Mouse (Mus musculus) heart, embryonic 13.5 days (tissue): ENCODE results near the gene Zfp113. TPM values are rescaled to one million over a fixed set of nuclear protein-coding genes. Genes with fewer than 3 reads are reported as not detected.
"Not testable (repeated sequence)": the region's sequence is repeated elsewhere in the genome, so short reads cannot be mapped to it uniquely, and the experiment has no call there.

ENCODE experiments used
- ATAC-seq: fragments of 200-750 bp; cut with Nextera tagmentation; 2 replicates; pipeline ENCODE4 v1.8.0; 2017; ENCODE audit warnings: moderate TSS enrichment; ENCODE audit not compliant: insufficient number of reproducible peaks, low FRiP score, low TSS enrichment; ENCODE audit errors: extremely low read depth
- H3K27ac ChIP-seq: fragments of 300-500 bp; sonication (generic); replicated peaks from 2 replicates; pipeline ENCODE4 v1.5.1; 2015; ENCODE audit warnings: moderate library complexity, mild to moderate bottlenecking, inconsistent platforms
- H3K27me3 ChIP-seq: fragments of 300-500 bp; sonication (generic); replicated peaks from 2 replicates; pipeline ENCODE4 v1.6.1; 2015; ENCODE audit warnings: mild to moderate bottlenecking, inconsistent platforms
- H3K36me3 ChIP-seq: fragments of 300-500 bp; sonication (generic); 2 replicates; pipeline ENCODE4 v1.6.1; 2015; ENCODE audit warnings: mild to moderate bottlenecking, inconsistent platforms
- H3K4me1 ChIP-seq: fragments of 300-500 bp; sonication (generic); 2 replicates; pipeline ENCODE4 v1.6.1; 2015; ENCODE audit warnings: inconsistent platforms
- H3K4me2 ChIP-seq: fragments of 300-500 bp; sonication (generic); 2 replicates; pipeline ENCODE4 v1.6.1; 2015; ENCODE audit warnings: inconsistent platforms, mild to moderate bottlenecking, moderate library complexity
- H3K4me3 ChIP-seq: fragments of 300-500 bp; sonication (generic); 2 replicates; pipeline ENCODE4 v1.5.1; 2015; ENCODE audit warnings: moderate library complexity, mild to moderate bottlenecking, inconsistent platforms
- H3K9ac ChIP-seq: fragments of 300-500 bp; sonication (generic); 2 replicates; pipeline ENCODE4 v1.6.1; 2015; ENCODE audit warnings: inconsistent platforms, mild to moderate bottlenecking, moderate library complexity
- H3K9me3 ChIP-seq: fragments of 300-500 bp; sonication (generic); 2 replicates; pipeline ENCODE4 v1.6.1; 2016; ENCODE audit warnings: inconsistent platforms
- WGBS: fragments of 180-500 bp; shearing (Covaris S2); methylation state at CpG from one replicate; pipeline ENCODE4 v1.1.7; 2015; ENCODE audit warnings: mixed read lengths; 5-methylcytosine and 5-hydroxymethylcytosine counted together
- polyA plus RNA-seq: library from polyadenylated mRNA; unstranded; fragments of >200 nt; fragmentation: Nextera tagmentation; extraction: Ambion mirVana; gene quantifications from 2 replicates; pipeline ENCODE4 v1.2.1, GENCODE M21; 2015

The Zfp113 gene
- polyA plus RNA-seq, 1 experiment from 2014 or later: 11.5 TPM

DNA sequence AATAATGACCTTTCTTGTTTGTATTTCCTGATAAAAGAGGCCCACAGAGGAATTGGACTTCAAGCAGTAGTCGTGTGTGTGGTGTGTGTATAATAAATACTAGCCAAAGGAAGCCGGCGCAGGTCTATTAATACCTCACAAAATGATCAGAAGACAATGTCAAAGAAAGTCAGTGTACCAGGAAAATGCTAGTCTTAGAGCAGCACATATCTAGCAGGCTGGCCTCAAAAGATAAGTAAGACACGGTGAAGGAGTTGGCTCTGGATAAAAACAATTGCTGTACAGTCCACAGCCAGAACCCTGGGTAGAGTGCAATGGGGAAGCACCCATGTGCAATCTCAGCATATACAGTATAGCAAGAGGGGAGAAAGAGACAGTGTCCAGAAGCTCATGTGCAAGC is 18.3 kb downstream of the Zfp113 start:
- H3K4me2 ChIP-seq: no peak overlapping the region
- 54% methylated on average over 4 of the region's 4 CpGs for WGBS
- H3K9ac ChIP-seq: no peak overlapping the region
- H3K27me3 ChIP-seq: no peaks in the 10 kb centered on the region
- H3K36me3 ChIP-seq: peaks cover 43% of the 10 kb centered on the region
- no peaks in the 10 kb centered on the region for H3K9me3 ChIP-seq
- H3K27ac ChIP-seq: no peak overlapping the region
- ATAC-seq: no peak
- H3K4me3 ChIP-seq: no peak overlapping the region
- peaks cover 10% of the 10 kb centered on the region for H3K4me1 ChIP-seq

DNA sequence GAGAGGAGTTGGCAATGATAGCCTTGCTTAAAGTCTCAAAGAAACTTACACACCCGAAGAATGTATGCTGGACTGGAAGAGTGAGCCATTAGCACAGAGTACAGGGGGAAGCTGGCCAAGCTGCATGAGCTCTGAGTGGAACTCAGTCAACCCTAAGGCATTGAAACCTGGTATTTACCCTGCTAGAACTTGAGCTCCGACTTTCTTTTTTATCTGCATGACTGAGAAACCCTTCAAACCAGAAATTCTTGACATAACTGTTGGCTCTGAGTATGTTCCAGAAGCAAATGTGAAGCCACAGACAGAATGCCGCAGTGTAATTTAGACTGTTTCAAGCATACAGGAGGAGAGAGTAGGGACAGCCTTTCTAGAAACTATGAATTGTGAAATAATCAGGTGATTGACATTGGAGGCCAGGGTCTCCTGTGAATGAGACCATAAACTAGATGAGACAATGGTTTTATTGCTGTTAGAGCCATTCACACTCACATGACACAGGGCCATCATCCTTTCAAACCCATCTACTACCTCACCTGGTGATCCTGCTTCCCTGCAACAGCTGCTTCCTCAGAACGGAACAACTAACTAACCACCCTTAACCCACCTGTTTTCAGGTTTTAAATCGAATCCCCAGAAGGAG is 23.0 kb downstream of the Zfp113 start:
- Histone ChIP-seq H3K4me1 (peaks cover 10% of the 10 kb centered on the region), H3K36me3 (peaks cover 81% of the 10 kb centered on the region), H3K4me3 (no peak overlapping the region), H3K27me3 (no peaks in the 10 kb centered on the region), H3K27ac (no peak overlapping the region), H3K4me2 (no peak overlapping the region), H3K9me3 (no peaks in the 10 kb centered on the region), H3K9ac (no peak overlapping the region)
- no peak for ATAC-seq
- 81% methylated on average over 5 of the region's 5 CpGs for WGBS

DNA sequence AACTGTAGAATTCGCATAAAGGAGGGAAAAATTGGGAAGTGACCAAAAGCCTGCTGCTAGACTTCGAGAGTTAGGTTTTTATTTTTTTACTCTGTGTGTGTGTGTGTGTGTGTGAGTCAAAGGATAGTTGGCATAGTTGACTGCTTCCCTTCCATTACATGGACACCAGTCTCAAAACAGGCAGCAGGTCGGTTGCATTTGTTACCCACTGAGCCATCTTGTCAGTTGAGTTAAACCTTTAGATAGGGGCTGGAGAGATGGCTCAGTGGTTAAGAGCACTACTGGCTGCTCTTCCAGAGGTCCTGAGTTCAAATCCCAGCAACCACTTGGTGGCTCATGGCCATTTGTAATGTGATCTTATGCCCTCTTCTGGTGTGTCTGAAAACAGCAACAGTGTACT is 37.5 kb downstream of the Zfp113 start:
- H3K27ac ChIP-seq: peak overlapping the region; percentile 96

GRCm38 (mm10) chr5:138117199-138118015 is 38.1 kb downstream of the Zfp113 start:
- peak overlapping the region; percentile 82 for H3K4me3 ChIP-seq
- H3K9ac ChIP-seq: peak overlapping the region; percentile 92
- H3K4me1 ChIP-seq: peaks cover 21% of the 10 kb centered on the region
- no peaks in the 10 kb centered on the region for H3K27me3 ChIP-seq
- H3K36me3 ChIP-seq: peaks cover 31% of the 10 kb centered on the region
- no peaks in the 10 kb centered on the region for H3K9me3 ChIP-seq
- peak overlapping the region; percentile 96 for H3K27ac ChIP-seq
- H3K4me2 ChIP-seq: peak overlapping the region; percentile 74
- WGBS: 7% methylated on average over 16 of the region's 16 CpGs
- no peak for ATAC-seq

More for the DNA sequence above, 37.5 kb downstream of the Zfp113 start:
- Histone ChIP-seq H3K4me1 (peaks cover 21% of the 10 kb centered on the region), H3K4me3 (peak overlapping the region; percentile 82), H3K4me2 (peak overlapping the region; percentile 74), H3K27me3 (no peaks in the 10 kb centered on the region), H3K36me3 (peaks cover 37% of the 10 kb centered on the region), H3K9ac (peak overlapping the region; percentile 92), H3K9me3 (no peaks in the 10 kb centered on the region)
- ATAC-seq: no peak
- 69% methylated on average over 3 of the region's 3 CpGs for whole genome bisulfite sequencing

GRCm38 (mm10) chr5:138116255-138117198 is 39.0 kb downstream of the Zfp113 start, which contains the start of gene Zscan21:
Gene Zscan21, plus strand, starts transcription at chr5:138116903.
- Histone ChIP-seq H3K9me3 (no peaks in the 10 kb centered on the region), H3K27ac (peak within 1 kb of the TSS; percentile 96), H3K4me2 (peak within 1 kb of the TSS; percentile 74), H3K27me3 (no peaks in the 10 kb centered on the region), H3K9ac (peak within 1 kb of the TSS; percentile 92), H3K4me1 (peaks cover 21% of the 10 kb centered on the region), H3K4me3 (peak within 1 kb of the TSS; percentile 82), H3K36me3 (peaks cover 25% of the 10 kb centered on the region)
- WGBS: 8% methylated on average over 38 of the region's 38 CpGs
- ATAC-seq: peak; percentile 95

DNA sequence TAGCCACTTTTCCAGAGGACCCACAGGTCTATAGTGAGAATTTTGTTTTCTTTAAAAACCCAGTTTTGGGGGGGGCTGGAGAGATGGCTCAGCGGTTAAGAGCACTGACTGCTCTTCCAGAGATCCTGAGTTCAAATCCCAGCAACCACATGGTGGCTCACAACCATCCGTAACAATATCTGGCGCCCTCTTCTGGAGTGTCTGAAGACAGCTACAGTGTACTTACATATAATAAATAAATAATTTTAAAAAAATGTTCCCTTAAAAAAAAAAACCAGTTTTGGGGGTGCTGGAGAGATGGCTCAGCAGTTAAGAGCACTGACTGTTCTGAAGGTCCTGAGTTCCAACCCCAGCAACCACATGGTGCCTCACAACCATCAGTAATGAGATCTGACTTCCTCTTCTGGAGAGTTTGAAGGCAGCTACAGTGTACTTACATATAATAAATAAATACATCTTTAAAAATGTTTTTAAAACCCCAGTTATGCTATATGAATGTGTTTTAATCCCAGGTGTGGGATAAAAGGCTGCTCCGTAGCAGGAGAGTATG is 45.6 kb downstream of the Zfp113 start:
- not testable (repeated sequence) for H3K4me1 ChIP-seq, H3K4me3 ChIP-seq, H3K27ac ChIP-seq, H3K4me2 ChIP-seq, ATAC-seq, H3K9me3 ChIP-seq, H3K36me3 ChIP-seq, H3K27me3 ChIP-seq, H3K9ac ChIP-seq
- WGBS: 57% methylated on average over 4 of the region's 4 CpGs

- Histone ChIP-seq H3K4me3 (no peak overlapping the region), H3K36me3 (peaks cover 37% of the 10 kb centered on the region), H3K27me3 (no peaks in the 10 kb centered on the region), H3K4me2 (no peak overlapping the region), H3K9ac (no peak overlapping the region), H3K27ac (no peak overlapping the region), H3K9me3 (no peaks in the 10 kb centered on the region), H3K4me1 (no peaks in the 10 kb centered on the region)
- 69% methylated on average over 3 of the region's 3 CpGs for WGBS
- ATAC-seq: no peak
These were observed 48.4 kb downstream of the Zfp113 start for GRCm38 (mm10) chr5:138107130-138107529.

- Histone ChIP-seq H3K9ac (no peak overlapping the region), H3K4me2 (no peak overlapping the region), H3K4me1 (no peaks in the 10 kb centered on the region), H3K4me3 (no peak overlapping the region), H3K27me3 (no peaks in the 10 kb centered on the region), H3K9me3 (no peaks in the 10 kb centered on the region), H3K36me3 (peaks cover 58% of the 10 kb centered on the region), H3K27ac (no peak overlapping the region)
- 84% methylated on average over 2 of the region's 2 CpGs for WGBS
- no peak for ATAC-seq
These were observed 50.6 kb downstream of the Zfp113 start for GRCm38 (mm10) chr5:138104976-138105375.

DNA sequence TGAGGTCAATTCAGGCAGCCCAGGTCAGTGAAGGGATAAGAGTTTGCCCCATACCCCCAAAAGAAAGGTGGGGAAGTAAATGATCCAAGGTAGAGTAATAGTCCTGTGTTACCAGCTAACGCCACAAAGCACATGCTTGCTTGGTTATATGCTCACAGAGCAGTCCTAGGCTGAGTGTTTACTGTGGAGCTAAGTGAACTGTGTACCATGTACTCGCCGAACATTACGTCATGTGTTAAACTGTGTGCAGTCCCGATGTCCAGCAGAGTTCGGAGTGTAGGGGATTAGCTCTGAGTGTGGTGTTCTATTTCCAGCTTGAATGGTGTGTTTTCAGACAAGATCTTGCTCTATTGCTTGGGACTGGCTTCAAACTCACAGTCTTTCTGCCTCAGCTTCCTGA is 61.1 kb downstream of the Zfp113 start:
- Histone ChIP-seq H3K9ac (no peak overlapping the region), H3K9me3 (no peaks in the 10 kb centered on the region), H3K4me1 (0 out of 2 replicates have a peak, but pooled peaks cover 6% of the 10 kb centered on the region), H3K36me3 (peaks cover 71% of the 10 kb centered on the region), H3K27ac (no peak overlapping the region), H3K27me3 (no peaks in the 10 kb centered on the region), H3K4me2 (no peak overlapping the region), H3K4me3 (no peak overlapping the region)
- no peak for ATAC-seq
- 88% methylated on average over 6 of the region's 6 CpGs for WGBS

- 83% methylated on average over 4 of the region's 4 CpGs for WGBS
- Histone ChIP-seq H3K4me1 (peaks cover 6% of the 10 kb centered on the region; the same call in 1 of the 2 replicates), H3K27me3 (no peaks in the 10 kb centered on the region), H3K9ac (no peak overlapping the region; the same call in 1 of the 2 replicates), H3K4me3 (no peak overlapping the region), H3K27ac (no peak overlapping the region), H3K36me3 (peaks cover 64% of the 10 kb centered on the region), H3K4me2 (no peak overlapping the region), H3K9me3 (no peaks in the 10 kb centered on the region)
- no peak for ATAC-seq
These were observed 62.8 kb downstream of the Zfp113 start for GRCm38 (mm10) chr5:138092771-138093170.

DNA sequence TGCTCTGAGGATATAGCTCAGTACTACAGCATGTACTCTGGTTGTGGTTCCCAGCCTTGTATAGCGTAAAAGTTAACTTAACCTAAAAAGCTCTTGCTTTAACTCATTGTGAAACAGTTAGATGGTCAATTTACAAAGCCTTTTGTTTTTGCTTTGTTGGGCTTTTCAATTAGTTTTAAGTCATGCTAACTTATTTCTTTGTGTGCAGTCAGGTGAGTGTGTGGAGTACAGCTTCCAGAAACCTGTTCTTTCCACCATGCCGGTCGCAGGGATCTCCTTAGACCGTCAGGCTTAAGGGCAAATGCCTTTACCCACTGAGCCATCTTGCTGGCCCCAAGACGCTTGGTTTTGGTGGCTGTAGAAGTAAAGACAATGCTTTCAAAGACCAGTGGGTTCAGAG is 64.8 kb downstream of the Zfp113 start:
- peaks cover 21% of the 10 kb centered on the region for H3K4me1 ChIP-seq
- H3K4me3 ChIP-seq: no peak overlapping the region
- H3K4me2 ChIP-seq: no peak overlapping the region
- H3K9ac ChIP-seq: no peak overlapping the region
- 98% methylated on average over 5 of the region's 5 CpGs for WGBS
- H3K27me3 ChIP-seq: no peaks in the 10 kb centered on the region
- peaks cover 52% of the 10 kb centered on the region for H3K36me3 ChIP-seq
- no peak for ATAC-seq
- H3K9me3 ChIP-seq: no peaks in the 10 kb centered on the region
- no peak overlapping the region for H3K27ac ChIP-seq
